Mouse (Mus musculus) retina, postnatal 7 days (tissue): ENCODE data around the gene Phactr4.
A peak's percentile ranks its signal among the peaks of the same experiment; 100 is the strongest.
"Not testable (repeated sequence)": the region's sequence is repeated elsewhere in the genome, so short reads cannot be mapped to it uniquely, and the experiment has no call there.

Experiments
- DNase-seq: peaks from one replicate; pipeline ENCODE4 v3.0.0-alpha.2; 2012; ENCODE audit warnings: low read depth, low spot score

Phactr4 gene

DNA sequence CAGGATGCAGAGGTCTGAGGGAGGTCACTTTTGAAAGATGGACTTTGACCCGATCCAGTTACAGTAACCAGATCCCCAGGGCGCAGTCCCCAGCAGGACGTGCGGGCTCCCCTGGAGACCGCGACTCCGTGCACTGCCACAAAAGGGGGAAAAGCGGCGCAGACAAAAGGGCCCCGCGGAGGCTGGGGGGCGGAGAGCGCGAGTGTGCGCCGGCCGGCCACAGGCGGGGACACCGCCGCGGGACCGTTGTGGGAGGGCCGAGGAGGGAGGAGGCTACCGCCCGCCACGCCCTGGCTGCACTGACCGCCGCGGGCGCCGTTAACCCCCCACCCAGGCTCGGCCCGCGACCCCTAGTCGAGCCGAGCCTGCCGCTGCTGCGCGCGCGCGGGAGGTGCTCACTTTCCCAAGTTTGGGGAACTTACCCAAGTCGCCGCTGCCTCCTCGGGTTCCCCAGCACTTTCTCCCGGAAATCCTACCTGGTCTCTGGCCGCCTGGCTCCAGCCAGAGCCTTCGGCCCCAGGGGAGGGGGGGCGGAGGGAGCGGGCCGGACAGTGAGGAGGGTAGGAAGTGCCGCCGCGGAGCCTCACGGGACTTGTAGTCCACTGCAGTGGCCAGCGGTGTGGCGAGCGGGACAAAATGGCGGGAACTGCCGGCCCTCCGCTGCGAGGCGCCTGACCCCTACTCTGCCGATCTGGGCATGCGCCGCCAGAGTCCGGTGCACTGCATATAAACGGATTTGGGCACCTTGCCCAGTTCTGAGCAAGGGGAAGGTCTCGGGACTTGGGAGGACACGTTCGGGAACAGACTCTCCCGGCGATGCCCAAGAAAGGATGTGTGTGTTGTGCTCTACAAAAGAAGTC lies at the start of gene Phactr4:
Gene Phactr4, minus strand, starts transcription at position 567 of the 860 bp plus-strand sequence.
- DNase-seq: peak; percentile 89

DNA sequence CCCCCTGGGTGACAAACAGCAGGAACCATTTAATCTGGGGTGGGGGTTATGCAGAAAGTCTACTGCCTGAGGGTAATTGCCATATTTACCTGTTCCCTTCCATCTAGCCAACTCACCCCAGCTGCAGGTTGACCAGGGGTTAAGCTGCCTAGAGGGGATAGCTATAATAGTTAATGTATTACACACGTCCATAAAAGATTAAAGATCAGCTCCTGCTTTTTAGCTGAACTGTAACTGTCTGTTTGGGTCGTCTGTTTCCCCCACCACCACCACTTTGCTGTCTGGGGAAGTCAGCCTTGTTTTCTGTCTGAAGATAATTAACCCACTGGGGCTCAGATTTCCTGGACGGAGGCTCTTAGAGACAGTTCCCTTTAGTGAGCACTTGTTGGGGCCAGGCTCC lies 47.6 kb upstream of the Phactr4 start:
- DNase-seq: no peak

GRCm38 (mm10) chr4:132464255-132464613 lies 41.9 kb upstream of the Phactr4 start:
- no peak for DNase-seq

GRCm38 (mm10) chr4:132463430-132464254 lies 41.4 kb upstream of the Phactr4 start, which contains the start of gene Med18:
TSS of gene Med18 (minus strand) at chr4:132463921.
- DNase-seq: peak; percentile 86

DNA sequence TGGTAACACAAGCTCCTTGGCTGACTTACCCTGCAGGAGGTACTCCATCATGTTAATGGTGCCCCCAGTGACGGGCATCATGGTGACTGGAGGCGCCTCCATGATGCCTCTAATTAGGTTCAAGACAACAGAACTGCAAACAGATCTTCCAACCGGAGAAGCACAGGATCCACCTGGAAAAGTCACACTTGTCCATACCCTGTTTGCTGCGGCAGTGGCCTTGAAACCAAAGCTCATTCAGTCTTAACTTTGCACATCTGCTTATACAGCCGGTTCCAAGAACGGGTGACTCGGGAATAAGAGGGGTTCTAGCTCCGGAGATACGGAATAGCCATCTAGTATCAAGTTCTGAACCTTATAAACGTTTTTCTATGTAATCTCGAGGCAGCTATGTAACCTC lies 40.5 kb upstream of the Phactr4 start:
- no peak for DNase-seq

GRCm38 (mm10) chr4:132460225-132460624 lies 37.9 kb upstream of the Phactr4 start:
- DNase-seq: no peak

DNA sequence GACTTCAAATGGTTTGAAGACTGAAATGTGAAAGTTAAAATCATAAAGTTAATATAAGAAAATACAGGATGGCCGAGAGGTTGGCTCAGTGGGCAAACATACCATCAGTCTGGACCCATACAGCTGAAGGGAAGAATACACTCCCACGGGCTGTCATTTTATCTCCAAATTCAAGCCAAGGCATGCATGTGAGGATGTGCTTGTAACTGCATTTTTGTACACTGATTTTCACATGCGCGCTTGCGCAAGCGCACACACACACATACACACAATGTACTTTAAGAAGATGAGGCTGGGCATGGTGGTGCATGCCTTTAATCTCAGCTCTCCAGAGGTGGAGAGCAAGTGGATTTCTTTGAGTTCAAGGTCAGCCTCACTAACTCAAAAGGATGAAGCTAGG lies 33.3 kb upstream of the Phactr4 start:
- no peak for DNase-seq

DNA sequence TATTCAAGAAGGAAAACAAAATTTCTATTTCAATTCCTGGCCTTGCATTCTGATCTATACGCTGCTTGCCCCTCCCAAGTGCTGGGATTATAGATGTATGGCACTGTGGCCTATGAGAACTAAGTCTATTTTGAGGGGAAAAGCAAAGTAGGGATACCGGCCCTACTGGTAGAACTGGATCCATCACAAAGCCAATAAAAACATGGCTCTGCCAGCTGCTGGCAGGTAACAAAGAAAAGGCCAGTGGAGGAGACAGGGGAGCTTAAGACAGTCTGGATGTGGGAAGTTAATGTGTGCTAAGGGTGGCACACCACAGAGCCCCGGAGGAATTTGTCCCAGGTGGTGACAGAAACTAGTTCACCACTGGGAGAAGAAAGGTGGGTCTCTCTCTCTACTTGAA lies 32.9 kb upstream of the Phactr4 start:
- no peak for DNase-seq

DNA sequence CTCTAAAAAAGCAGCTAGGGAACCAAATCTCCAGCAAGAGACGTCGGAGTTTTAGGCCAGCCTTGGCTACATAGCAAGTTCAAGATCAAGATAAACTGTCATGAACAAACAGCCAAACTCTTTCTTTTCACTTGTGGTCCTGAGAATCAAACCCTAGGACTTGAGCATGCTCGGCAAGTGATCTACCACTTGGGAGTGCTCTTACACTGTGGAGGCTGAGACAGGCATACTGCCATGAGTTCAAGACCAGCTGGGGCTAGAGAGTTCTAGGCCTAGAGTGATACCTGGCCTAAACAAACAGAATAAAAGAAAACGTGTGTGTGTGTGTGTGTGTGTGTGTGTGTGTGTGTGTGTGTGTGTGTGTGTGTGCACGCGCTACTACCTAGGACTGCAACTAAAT lies 31.9 kb upstream of the Phactr4 start:
- no peak for DNase-seq

- no peak for DNase-seq
Measured at GRCm38 (mm10) chr4:132449778-132450177, 27.5 kb upstream of the Phactr4 start.

DNA sequence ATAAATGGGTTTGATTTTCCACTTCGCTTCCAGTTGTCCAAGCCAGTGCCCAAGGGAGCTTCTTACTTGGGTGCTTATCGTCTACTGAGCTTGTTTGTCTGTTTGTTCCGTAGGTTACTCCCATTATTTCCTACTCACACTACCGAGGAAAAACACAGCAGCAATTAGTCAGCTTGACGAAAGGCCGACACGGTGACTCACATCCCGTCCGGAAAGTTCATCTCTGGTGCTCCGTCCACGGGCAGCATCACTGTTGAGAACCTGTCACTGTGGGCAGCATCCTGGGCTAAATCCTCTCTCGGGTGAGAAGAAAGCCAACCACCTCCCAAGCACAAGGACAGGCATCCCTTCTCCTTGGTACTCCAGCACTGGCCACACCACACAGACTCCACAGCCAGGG lies 23.8 kb upstream of the Phactr4 start:
- DNase-seq: no peak

GRCm38 (mm10) chr4:132444516-132444915 lies 22.2 kb upstream of the Phactr4 start:
- DNase-seq: no peak

DNA sequence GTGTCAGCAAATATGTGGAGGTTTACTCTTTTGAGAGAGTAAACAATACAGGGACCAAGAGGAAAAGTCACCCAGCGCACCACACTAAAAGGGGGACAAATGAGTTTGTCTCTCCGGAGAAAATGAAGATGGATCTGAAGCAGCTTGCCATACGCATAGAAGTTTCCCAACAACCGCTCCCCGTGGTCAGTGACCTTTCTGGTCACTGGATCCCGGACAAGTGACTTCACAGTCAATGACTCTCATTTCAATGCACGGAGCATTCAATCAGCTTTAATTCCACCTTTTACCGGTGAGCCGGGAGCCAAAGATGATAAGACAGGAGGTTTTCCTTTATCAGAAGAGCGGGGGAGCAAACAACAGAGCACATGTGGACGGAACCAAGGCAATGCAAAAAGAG lies 15.6 kb upstream of the Phactr4 start:
- no peak for DNase-seq

- DNase-seq: no peak
Measured at GRCm38 (mm10) chr4:132432717-132433372, 10.6 kb upstream of the Phactr4 start.

DNA sequence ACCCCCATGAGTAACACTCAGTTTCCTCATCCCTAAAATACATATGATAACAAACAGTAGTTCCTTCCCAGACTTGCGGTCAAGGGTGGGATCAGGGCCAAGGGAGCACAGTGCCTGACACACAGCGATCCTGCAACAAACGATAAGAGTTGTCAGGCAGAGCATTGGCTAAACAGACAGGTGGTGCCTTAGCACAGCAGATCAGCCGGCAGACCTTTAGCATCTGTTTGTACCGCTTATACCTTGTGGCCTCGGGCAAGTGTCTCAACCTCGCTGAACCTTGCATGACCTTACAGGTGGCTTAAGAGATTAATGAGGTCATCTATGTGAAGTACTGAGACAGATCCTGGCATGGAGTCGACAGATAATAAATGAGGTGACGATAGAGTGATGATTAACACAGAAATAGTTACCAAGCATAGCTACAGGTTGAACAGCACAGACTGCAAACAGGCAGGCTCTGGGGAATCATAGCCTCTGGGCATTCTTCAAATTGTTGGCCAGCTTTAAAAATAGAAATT lies 5.8 kb upstream of the Phactr4 start:
- no peak for DNase-seq

DNA sequence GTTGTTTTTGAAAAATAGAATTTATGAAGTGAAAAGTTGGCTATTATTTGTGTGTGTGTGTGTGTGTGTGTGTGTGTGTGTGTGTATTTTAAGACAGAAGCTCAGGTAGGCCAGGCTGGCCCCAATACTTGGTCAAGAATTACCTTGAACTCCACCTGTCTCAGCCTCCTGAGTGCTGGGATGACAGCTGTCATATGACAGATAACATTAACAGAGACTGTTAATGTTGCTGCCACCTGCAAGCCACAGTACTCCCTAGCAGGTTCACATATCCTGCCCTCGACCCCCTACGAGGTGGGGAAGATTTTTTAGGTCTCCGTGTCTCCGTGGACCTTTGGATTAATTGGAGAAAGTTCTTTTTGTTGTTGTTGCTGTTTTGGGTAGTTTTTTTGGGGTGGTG lies 5.2 kb upstream of the Phactr4 start:
- no peak for DNase-seq

DNA sequence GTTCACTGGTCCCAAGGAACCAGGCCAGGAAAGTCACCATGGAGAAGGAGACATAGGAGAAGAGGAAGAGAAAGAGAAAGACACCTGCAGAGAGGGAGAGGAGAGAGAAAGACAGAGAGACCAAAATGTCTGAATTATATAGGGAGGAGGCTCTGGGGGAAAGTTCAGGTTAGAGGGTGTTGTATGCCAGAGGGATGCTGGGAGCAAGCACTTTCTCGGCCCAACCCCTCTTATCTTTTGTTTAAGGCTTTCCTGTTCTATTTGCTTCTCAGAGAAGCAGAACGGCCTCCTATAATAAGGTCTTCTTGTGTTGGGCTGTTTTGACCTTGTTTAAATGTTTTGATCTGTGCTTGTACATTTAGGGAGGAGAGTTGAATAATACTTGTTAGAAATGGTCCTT lies 3.7 kb upstream of the Phactr4 start:
- no peak for DNase-seq

DNA sequence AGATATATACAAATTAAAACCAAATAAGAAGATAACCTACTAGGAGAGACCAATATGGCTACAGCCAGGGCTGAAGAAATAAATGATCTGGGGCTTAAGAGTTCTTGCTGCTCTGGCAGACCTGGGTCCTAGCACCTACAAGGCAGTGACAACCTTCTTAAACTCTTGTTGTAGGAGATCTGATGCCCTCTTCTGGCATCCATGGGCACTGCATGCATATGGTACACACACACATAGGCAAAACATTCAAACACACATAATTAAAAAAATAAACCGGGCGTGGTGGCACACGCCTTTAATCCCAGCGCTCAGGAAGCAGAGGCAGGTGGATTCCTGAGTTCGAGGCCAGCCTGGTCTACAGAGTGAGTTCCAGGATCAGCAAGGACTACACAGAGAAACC lies 2.5 kb upstream of the Phactr4 start:
- DNase-seq: no peak

- DNase-seq: peak; percentile 16
Measured at GRCm38 (mm10) chr4:132421556-132421922, 750 bp downstream of the Phactr4 start.

DNA sequence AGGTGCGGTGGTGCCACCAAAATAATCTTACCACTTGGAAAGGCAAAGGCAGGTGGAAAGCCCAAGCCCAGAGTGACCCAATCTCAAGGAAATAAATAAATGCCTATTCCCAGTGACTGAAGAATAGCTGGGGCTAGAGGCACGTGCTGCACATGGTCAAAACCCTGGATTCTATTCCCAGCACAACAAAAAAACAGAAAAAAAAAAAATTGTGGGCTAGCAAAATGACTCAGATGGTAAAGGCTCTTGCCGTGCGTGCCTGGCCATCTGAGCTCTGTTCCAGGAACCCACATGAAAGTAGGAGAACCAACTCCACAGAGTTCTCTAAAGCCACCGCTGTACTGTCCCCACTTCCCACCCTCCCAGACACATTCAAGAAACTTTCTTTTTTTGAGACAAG lies 1.8 kb downstream of the Phactr4 start:
- DNase-seq: no peak

GRCm38 (mm10) chr4:132415966-132416365 lies 6.3 kb downstream of the Phactr4 start:
- DNase-seq: no peak

GRCm38 (mm10) chr4:132413257-132413656 lies 9.0 kb downstream of the Phactr4 start:
- not testable (repeated sequence) for DNase-seq
